Mouse (Mus musculus): ENCODE measurements around the gene Tbl2. TPM values are rescaled to one million over a fixed set of nuclear protein-coding genes. Genes with fewer than 3 reads are reported as not detected.
A peak's percentile ranks its signal among the peaks of the same experiment; 100 is the strongest.

The Tbl2 gene
- total RNA-seq, 1 experiment = 49.6 TPM

GRCm38 (mm10) chr5:135181776-135182175 lies 32.3 kb downstream of the Tbl2 start:
- no peak overlapping the region for H3K4me3 ChIP-seq (ENCODE audit: insufficient read depth in 1 of 2, low read depth in 1 of 2, low read length in 2 of 2, poor library complexity in 1 of 2, severe bottlenecking in 1 of 2)
- no peak overlapping the region; the same call in 1 of the 2 replicates for H3K9ac ChIP-seq (ENCODE audit: insufficient read depth, low read depth, low read length, poor library complexity, severe bottlenecking)
- peak overlapping the region; percentile 43; the same call in 1 of the 2 replicates for H3K27ac ChIP-seq (ENCODE audit: insufficient read depth, low read depth, low read length, poor library complexity, severe bottlenecking)
- H3K4me1 ChIP-seq (ENCODE audit: control insufficient read depth in 2 of 2, insufficient read depth in 2 of 2, low read length in 2 of 2, poor library complexity in 1 of 2) = peaks cover 2 to 18% of the 10 kb centered on the region in 2 experiments; a peak in 2 of 4 replicates
- no peak for DNase-seq (ENCODE audit: low read depth, low spot score)
- in situ Hi-C loops (cut with MboI; ENCODE audit: low sequenced_read_pairs in 2 of 2, unreplicated experiment in 2 of 2) = no loop called here
- no peak for TF ChIP-seq MAFK (IDR thresholded peaks at IDR 0.05; ENCODE audit: insufficient read depth, low read depth, low read length)
- TF ChIP-seq CHD2 (IDR thresholded peaks at IDR 0.05; ENCODE audit: low read depth, low read length) = no peak
- no peak for TF ChIP-seq HCFC1 (IDR thresholded peaks at IDR 0.05; ENCODE audit: borderline replicate concordance, insufficient read depth, low read length)
- no peak for TF ChIP-seq ZNF384 (IDR thresholded peaks at IDR 0.05; ENCODE audit: low read depth, low read length)
- TF ChIP-seq ZC3H11A (IDR thresholded peaks at IDR 0.05; ENCODE audit: borderline replicate concordance, low read depth, low read length) = no peak
- peaks cover 36% of the 10 kb centered on the region for H3K36me3 ChIP-seq (ENCODE audit: control insufficient read depth, insufficient read depth, low read length, poor library complexity, severe bottlenecking)
- no peaks in the 10 kb centered on the region for H3K9me3 ChIP-seq (ENCODE audit: control insufficient read depth, insufficient read depth, low read depth, low read length)

GRCm38 (mm10) chr5:135183131-135183861 lies 33.8 kb downstream of the Tbl2 start:
- in situ Hi-C loops (cut with MboI; ENCODE audit: low sequenced_read_pairs in 2 of 2, unreplicated experiment in 2 of 2) = no loop called here
- H3K27ac ChIP-seq (ENCODE audit: insufficient read depth, low read depth, low read length, poor library complexity, severe bottlenecking) = peak overlapping the region; percentile 49; the same call in 1 of the 2 replicates

GRCm38 (mm10) chr5:135185016-135185415 lies 35.6 kb downstream of the Tbl2 start:
- no peak for TF ChIP-seq ZC3H11A (IDR thresholded peaks at IDR 0.05; ENCODE audit: borderline replicate concordance, low read depth, low read length)
- TF ChIP-seq HCFC1 (IDR thresholded peaks at IDR 0.05; ENCODE audit: borderline replicate concordance, insufficient read depth, low read length) = no peak
- no peak for TF ChIP-seq ZNF384 (IDR thresholded peaks at IDR 0.05; ENCODE audit: low read depth, low read length)
- no peak for TF ChIP-seq MAFK (IDR thresholded peaks at IDR 0.05; ENCODE audit: insufficient read depth, low read depth, low read length)
- no peak for TF ChIP-seq CHD2 (IDR thresholded peaks at IDR 0.05; ENCODE audit: low read depth, low read length)
- in situ Hi-C loops (cut with MboI; ENCODE audit: low sequenced_read_pairs in 2 of 2, unreplicated experiment in 2 of 2) = no loop called here

More at GRCm38 (mm10) chr5:135183131-135183861, 33.8 kb downstream of the Tbl2 start:
- Histone ChIP-seq H3K4me1 (ENCODE audit: control insufficient read depth in 2 of 2, insufficient read depth in 2 of 2, low read length in 2 of 2, poor library complexity in 1 of 2) (peaks cover 2 to 18% of the 10 kb centered on the region in 2 experiments; a peak in 2 of 4 replicates), H3K36me3 (ENCODE audit: control insufficient read depth, insufficient read depth, low read length, poor library complexity, severe bottlenecking) (peaks cover 29% of the 10 kb centered on the region), H3K4me3 (ENCODE audit: insufficient read depth in 1 of 2, low read depth in 1 of 2, low read length in 2 of 2, poor library complexity in 1 of 2, severe bottlenecking in 1 of 2) (no peak overlapping the region), H3K9ac (ENCODE audit: insufficient read depth, low read depth, low read length, poor library complexity, severe bottlenecking) (no peak overlapping the region; the same call in 1 of the 2 replicates), H3K9me3 (ENCODE audit: control insufficient read depth, insufficient read depth, low read depth, low read length) (no peaks in the 10 kb centered on the region)
- DNase-seq (ENCODE audit: low read depth, low spot score) = no peak
- TF ChIP-seq CHD2 (IDR thresholded peaks at IDR 0.05; ENCODE audit: low read depth, low read length) (no peak), HCFC1 (IDR thresholded peaks at IDR 0.05; ENCODE audit: borderline replicate concordance, insufficient read depth, low read length) (no peak), ZC3H11A (IDR thresholded peaks at IDR 0.05; ENCODE audit: borderline replicate concordance, low read depth, low read length) (no peak), MAFK (IDR thresholded peaks at IDR 0.05; ENCODE audit: insufficient read depth, low read depth, low read length) (no peak), ZNF384 (IDR thresholded peaks at IDR 0.05; ENCODE audit: low read depth, low read length) (no peak)

GRCm38 (mm10) chr5:135185596-135185995 lies 36.1 kb downstream of the Tbl2 start:
- Histone ChIP-seq H3K4me3 (ENCODE audit: insufficient read depth in 1 of 2, low read depth in 1 of 2, low read length in 2 of 2, poor library complexity in 1 of 2, severe bottlenecking in 1 of 2) (no peak overlapping the region), H3K36me3 (ENCODE audit: control insufficient read depth, insufficient read depth, low read length, poor library complexity, severe bottlenecking) (peaks cover 17% of the 10 kb centered on the region), H3K4me1 (ENCODE audit: control insufficient read depth in 2 of 2, insufficient read depth in 2 of 2, low read length in 2 of 2, poor library complexity in 1 of 2) (peaks cover 2 to 11% of the 10 kb centered on the region in 2 experiments; a peak in 2 of 4 replicates), H3K27ac (ENCODE audit: insufficient read depth, low read depth, low read length, poor library complexity, severe bottlenecking) (no peak overlapping the region), H3K9ac (ENCODE audit: insufficient read depth, low read depth, low read length, poor library complexity, severe bottlenecking) (no peak overlapping the region), H3K9me3 (ENCODE audit: control insufficient read depth, insufficient read depth, low read depth, low read length) (no peaks in the 10 kb centered on the region)
- TF ChIP-seq ZC3H11A (IDR thresholded peaks at IDR 0.05; ENCODE audit: borderline replicate concordance, low read depth, low read length) (no peak), MAFK (IDR thresholded peaks at IDR 0.05; ENCODE audit: insufficient read depth, low read depth, low read length) (no peak), ZNF384 (IDR thresholded peaks at IDR 0.05; ENCODE audit: low read depth, low read length) (no peak), CHD2 (IDR thresholded peaks at IDR 0.05; ENCODE audit: low read depth, low read length) (no peak), HCFC1 (IDR thresholded peaks at IDR 0.05; ENCODE audit: borderline replicate concordance, insufficient read depth, low read length) (no peak)
- DNase-seq (ENCODE audit: low read depth, low spot score) = peak; percentile 57
- in situ Hi-C loops (cut with MboI; ENCODE audit: low sequenced_read_pairs in 2 of 2, unreplicated experiment in 2 of 2) = no loop called here

More at GRCm38 (mm10) chr5:135185016-135185415, 35.6 kb downstream of the Tbl2 start:
- Histone ChIP-seq H3K27ac (ENCODE audit: insufficient read depth, low read depth, low read length, poor library complexity, severe bottlenecking) (no peak overlapping the region), H3K9me3 (ENCODE audit: control insufficient read depth, insufficient read depth, low read depth, low read length) (no peaks in the 10 kb centered on the region), H3K4me3 (ENCODE audit: insufficient read depth in 1 of 2, low read depth in 1 of 2, low read length in 2 of 2, poor library complexity in 1 of 2, severe bottlenecking in 1 of 2) (no peak overlapping the region), H3K36me3 (ENCODE audit: control insufficient read depth, insufficient read depth, low read length, poor library complexity, severe bottlenecking) (peaks cover 23% of the 10 kb centered on the region), H3K9ac (ENCODE audit: insufficient read depth, low read depth, low read length, poor library complexity, severe bottlenecking) (no peak overlapping the region), H3K4me1 (ENCODE audit: control insufficient read depth in 2 of 2, insufficient read depth in 2 of 2, low read length in 2 of 2, poor library complexity in 1 of 2) (peaks cover 2 to 11% of the 10 kb centered on the region in 2 experiments; a peak in 2 of 4 replicates)
- DNase-seq (ENCODE audit: low read depth, low spot score) = no peak

Measured in ES-E14 (cell line).